Mouse (Mus musculus) hindbrain, embryonic 13.5 days (tissue): Measurements from ENCODE around the gene Clybl. TPM values are rescaled to one million over a fixed set of nuclear protein-coding genes. Genes with fewer than 3 reads are reported as not detected.

Experiments used
- ATAC-seq: fragments of 200-750 bp; cut with Nextera tagmentation; 2 replicates; pipeline ENCODE4 v1.8.0; 2017; ENCODE audit warnings: moderate TSS enrichment; ENCODE audit not compliant: low FRiP score
- H3K27ac ChIP-seq: fragments of 300-500 bp; sonication (generic); 2 replicates; pipeline ENCODE4 v1.5.1; 2015; ENCODE audit warnings: inconsistent platforms, mild to moderate bottlenecking, moderate library complexity
- H3K27me3 ChIP-seq: fragments of 300-500 bp; sonication (generic); 2 replicates; pipeline ENCODE4 v1.6.1; 2015; ENCODE audit warnings: mild to moderate bottlenecking, inconsistent platforms
- H3K36me3 ChIP-seq: fragments of 300-500 bp; sonication (generic); 2 replicates; pipeline ENCODE4 v1.6.1; 2015; ENCODE audit warnings: mild to moderate bottlenecking, inconsistent platforms
- H3K4me1 ChIP-seq: fragments of 300-500 bp; sonication (generic); replicated peaks from 2 replicates; pipeline ENCODE4 v1.6.1; 2015; ENCODE audit warnings: inconsistent platforms
- H3K4me2 ChIP-seq: fragments of 300-500 bp; sonication (generic); 2 replicates; pipeline ENCODE4 v1.6.1; 2015; ENCODE audit warnings: inconsistent platforms, mild to moderate bottlenecking, moderate library complexity
- H3K4me3 ChIP-seq: fragments of 300-500 bp; sonication (generic); 2 replicates; pipeline ENCODE4 v1.5.1; 2015; ENCODE audit warnings: mild to moderate bottlenecking, inconsistent platforms
- H3K9ac ChIP-seq: fragments of 300-500 bp; sonication (generic); 2 replicates; pipeline ENCODE4 v1.6.1; 2015; ENCODE audit warnings: mild to moderate bottlenecking, inconsistent platforms
- H3K9me3 ChIP-seq: fragments of 300-500 bp; sonication (generic); 2 replicates; pipeline ENCODE4 v1.6.1; 2016; ENCODE audit warnings: inconsistent platforms
- WGBS: fragments of 180-500 bp; shearing (Covaris S2); methylation state at CpG from one replicate; pipeline ENCODE4 v1.1.7; 2015; 5-methylcytosine and 5-hydroxymethylcytosine counted together
- polyA plus RNA-seq: library from polyadenylated mRNA; unstranded; fragments of >200 nt; fragmentation: Nextera tagmentation; extraction: Ambion mirVana; gene quantifications from 2 replicates; pipeline ENCODE4 v1.2.1, GENCODE M21; 2015

Clybl gene
- polyA plus RNA-seq, 1 experiment from 2014 or later: 12.1 TPM

DNA sequence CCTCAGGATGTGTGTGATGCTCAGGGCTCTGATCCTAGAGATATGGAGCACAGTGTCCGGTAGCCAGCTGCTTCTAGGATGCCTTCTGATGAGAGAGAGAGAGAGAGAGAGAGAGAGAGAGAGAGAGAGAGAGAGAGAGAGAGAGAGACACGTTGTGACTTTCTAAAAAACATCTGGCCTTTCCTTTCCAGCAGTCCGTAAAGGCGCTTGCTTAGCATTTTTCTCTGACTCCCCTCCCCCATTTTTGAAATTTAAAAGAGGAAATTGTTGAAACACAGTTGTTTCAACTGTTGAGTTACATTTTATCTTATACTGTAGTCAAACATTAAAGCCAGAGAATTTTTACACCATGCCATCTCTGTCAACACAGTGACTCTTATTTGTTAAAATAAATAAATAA, 114.9 kb downstream of the Clybl start:
- H3K9me3 ChIP-seq: no peaks in the 10 kb centered on the region
- H3K4me3 ChIP-seq: no peak overlapping the region
- H3K9ac ChIP-seq: no peak overlapping the region
- no peak overlapping the region for H3K4me2 ChIP-seq
- no peaks in the 10 kb centered on the region for H3K36me3 ChIP-seq
- 45% methylated on average over 4 of the region's 4 CpGs for WGBS
- H3K27ac ChIP-seq: no peak overlapping the region
- ATAC-seq: no peak
- H3K27me3 ChIP-seq: peaks cover 11% of the 10 kb centered on the region; the same call in 1 of the 2 replicates
- H3K4me1 ChIP-seq: peaks cover 2% of the 10 kb centered on the region

DNA sequence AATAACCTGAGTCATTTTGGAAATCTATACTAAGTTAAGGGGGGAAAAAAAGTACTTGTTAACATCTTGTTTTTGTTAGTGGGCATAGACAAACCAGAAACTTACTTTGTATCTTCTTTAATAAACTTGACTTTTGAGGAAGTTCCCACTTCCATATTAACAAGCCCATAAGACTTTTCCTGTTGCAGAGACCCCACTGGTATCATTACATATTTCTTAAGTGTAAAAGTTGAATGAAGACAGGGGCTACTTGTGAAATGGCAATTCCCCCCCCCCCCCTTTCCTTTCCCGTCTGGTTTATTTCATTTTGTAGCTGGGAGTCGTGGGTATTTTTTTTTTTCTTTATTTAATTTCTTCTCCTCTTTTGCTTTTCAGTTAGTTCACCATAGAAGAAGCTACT, 115.4 kb downstream of the Clybl start:
- Histone ChIP-seq H3K4me1 (no peaks in the 10 kb centered on the region; the same call in 1 of the 2 replicates), H3K9ac (no peak overlapping the region), H3K4me3 (no peak overlapping the region), H3K27ac (no peak overlapping the region), H3K27me3 (peaks cover 11% of the 10 kb centered on the region; the same call in 1 of the 2 replicates), H3K4me2 (no peak overlapping the region), H3K36me3 (no peaks in the 10 kb centered on the region), H3K9me3 (no peaks in the 10 kb centered on the region)
- WGBS: 39% methylated on average over 2 of the region's 2 CpGs
- ATAC-seq: no peak

DNA sequence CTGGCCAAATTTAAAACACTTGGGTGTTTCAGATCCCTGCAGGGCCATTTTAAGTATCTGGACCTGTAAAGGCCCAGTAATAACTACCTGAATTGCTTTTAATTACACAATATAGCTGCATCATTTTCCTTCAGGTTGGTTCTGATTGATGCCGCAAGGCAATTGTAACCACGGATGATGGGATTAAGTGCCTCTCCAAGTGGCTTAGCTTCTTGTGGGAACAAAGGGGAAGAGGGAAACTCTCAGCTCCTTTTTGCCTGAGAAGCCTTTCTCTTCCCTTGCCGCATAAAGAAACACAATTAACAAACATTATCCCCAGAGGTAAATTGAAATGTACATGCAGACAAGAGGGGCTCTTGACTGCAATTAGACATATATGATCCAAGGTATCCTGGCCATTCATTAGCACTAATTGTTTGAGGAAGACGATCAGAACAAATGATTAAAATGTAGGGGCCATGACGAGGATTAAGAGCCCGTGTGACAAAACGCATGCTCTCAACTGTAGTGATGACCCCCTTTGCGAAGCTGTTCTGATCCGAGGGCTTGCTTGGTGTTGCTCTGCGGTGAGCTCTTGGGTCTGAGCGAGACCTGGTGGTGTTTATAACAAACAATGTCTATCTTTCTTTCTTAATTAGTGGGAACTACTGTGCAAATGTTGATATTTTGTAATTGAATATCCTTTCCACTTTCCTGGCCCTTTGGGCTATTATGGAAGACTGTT, 116.0 kb downstream of the Clybl start:
- no peaks in the 10 kb centered on the region; the same call in 1 of the 2 replicates for H3K4me1 ChIP-seq
- ATAC-seq: no peak
- no peaks in the 10 kb centered on the region for H3K9me3 ChIP-seq
- 51% methylated on average over 11 of the region's 11 CpGs for WGBS
- H3K27ac ChIP-seq: no peak overlapping the region
- H3K36me3 ChIP-seq: no peaks in the 10 kb centered on the region
- H3K4me2 ChIP-seq: no peak overlapping the region
- no peak overlapping the region for H3K4me3 ChIP-seq
- peaks cover 8% of the 10 kb centered on the region; the same call in 1 of the 2 replicates for H3K27me3 ChIP-seq
- H3K9ac ChIP-seq: no peak overlapping the region

DNA sequence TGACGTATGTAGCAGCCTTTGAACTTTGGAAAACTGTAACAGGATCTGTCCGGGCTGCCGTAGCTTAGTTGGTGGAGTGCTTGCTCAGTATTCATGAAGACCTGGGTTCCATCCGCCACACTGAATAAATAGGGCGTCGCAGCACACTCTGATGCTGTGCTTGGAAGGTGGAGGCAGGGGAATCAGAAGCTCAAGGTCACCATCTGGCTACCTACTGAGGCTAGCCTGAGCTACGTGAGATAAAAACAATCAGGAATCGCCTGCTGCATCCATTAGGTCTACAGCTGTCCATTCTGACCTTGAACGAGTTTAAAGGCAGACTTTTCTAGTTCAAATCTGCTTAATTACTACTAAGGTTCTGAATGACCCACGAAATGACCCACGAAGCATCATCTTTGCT, 118.8 kb downstream of the Clybl start:
- H3K4me2 ChIP-seq: no peak overlapping the region
- peaks cover 9% of the 10 kb centered on the region; the same call in 1 of the 2 replicates for H3K27me3 ChIP-seq
- H3K36me3 ChIP-seq: no peaks in the 10 kb centered on the region
- no peak overlapping the region for H3K27ac ChIP-seq
- H3K9ac ChIP-seq: no peak overlapping the region
- H3K9me3 ChIP-seq: no peaks in the 10 kb centered on the region
- no peak overlapping the region for H3K4me3 ChIP-seq
- WGBS: 88% methylated on average over 11 of the region's 11 CpGs
- H3K4me1 ChIP-seq: peaks cover 5% of the 10 kb centered on the region
- no peak for ATAC-seq

DNA sequence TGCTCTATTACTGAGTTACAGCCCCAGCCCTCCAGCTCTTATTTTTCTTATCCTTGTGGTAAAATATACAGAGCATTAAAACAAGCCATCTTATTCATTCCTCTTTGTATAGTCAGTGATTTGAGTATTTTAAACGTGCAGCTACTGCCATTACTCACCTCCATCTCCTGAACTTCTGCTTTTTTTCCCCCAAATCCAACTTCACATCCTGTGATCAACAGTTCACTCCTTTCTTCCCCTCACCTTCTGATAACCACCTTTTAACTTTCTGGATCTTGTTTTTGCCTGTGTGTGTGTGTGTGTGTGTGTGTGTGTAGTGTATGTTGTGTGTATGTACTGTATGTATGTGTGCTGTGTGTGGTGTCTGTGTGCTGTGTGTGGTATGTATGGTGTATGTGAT, 122.3 kb downstream of the Clybl start:
- ATAC-seq: no peak
- Histone ChIP-seq H3K27me3 (peaks cover 4% of the 10 kb centered on the region; the same call in 1 of the 2 replicates), H3K4me1 (peaks cover 8% of the 10 kb centered on the region), H3K4me3 (no peak overlapping the region), H3K4me2 (no peak overlapping the region), H3K9ac (no peak overlapping the region), H3K36me3 (no peaks in the 10 kb centered on the region), H3K27ac (no peak overlapping the region), H3K9me3 (no peaks in the 10 kb centered on the region)
- 69% methylated on average over 1 of the region's 1 CpGs for WGBS

DNA sequence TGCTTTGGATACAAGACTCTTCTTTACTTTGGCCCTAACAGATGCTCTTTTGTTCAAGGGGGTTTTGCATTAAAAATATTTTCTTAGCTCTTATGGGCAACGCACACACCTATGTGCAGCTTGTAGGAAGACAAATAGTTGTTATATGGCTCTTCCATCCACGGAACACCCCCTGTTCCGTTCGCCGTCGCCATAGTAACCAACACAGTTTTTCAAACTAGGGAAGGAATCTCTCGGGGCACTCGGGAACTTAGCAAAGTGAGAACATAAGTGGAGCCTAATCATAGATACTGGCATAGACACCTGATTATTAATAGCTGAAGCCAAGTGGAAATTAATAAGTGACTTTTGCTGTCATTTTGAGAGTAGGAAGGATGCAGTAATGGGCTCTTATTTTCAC, 123.6 kb downstream of the Clybl start:
- WGBS: 50% methylated on average over 8 of the region's 8 CpGs
- no peaks in the 10 kb centered on the region for H3K36me3 ChIP-seq
- H3K4me2 ChIP-seq: no peak overlapping the region
- peaks cover 4% of the 10 kb centered on the region; the same call in 1 of the 2 replicates for H3K27me3 ChIP-seq
- no peaks in the 10 kb centered on the region for H3K9me3 ChIP-seq
- H3K4me1 ChIP-seq: peaks cover 8% of the 10 kb centered on the region
- H3K27ac ChIP-seq: no peak overlapping the region
- H3K9ac ChIP-seq: no peak overlapping the region
- no peak overlapping the region for H3K4me3 ChIP-seq
- no peak for ATAC-seq

DNA sequence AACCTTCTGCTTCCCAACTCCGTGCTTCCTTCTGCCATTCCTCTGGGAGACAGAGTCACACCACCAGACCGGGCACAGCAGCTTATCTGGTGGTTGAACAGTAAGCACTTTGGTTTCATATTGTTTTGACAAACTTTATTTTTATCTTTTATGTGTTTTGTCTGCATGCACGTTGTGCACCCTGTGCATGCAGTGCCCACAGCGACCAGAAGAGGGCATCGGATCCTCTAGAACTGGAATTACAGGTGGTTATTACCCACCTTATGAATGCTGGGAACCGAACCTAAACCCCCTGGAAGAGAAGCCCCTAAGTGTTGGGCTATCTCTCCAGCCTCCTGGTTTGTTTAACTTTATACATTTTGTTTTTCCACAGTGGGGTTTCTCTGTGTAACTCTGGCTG, 130.9 kb downstream of the Clybl start:
- Histone ChIP-seq H3K9ac (no peak overlapping the region), H3K27ac (no peak overlapping the region), H3K4me2 (no peak overlapping the region), H3K36me3 (no peaks in the 10 kb centered on the region; the same call in 1 of the 2 replicates), H3K4me1 (no peaks in the 10 kb centered on the region), H3K9me3 (no peaks in the 10 kb centered on the region), H3K4me3 (no peak overlapping the region), H3K27me3 (no peaks in the 10 kb centered on the region)
- 94% methylated on average over 6 of the region's 6 CpGs for WGBS
- ATAC-seq: no peak

DNA sequence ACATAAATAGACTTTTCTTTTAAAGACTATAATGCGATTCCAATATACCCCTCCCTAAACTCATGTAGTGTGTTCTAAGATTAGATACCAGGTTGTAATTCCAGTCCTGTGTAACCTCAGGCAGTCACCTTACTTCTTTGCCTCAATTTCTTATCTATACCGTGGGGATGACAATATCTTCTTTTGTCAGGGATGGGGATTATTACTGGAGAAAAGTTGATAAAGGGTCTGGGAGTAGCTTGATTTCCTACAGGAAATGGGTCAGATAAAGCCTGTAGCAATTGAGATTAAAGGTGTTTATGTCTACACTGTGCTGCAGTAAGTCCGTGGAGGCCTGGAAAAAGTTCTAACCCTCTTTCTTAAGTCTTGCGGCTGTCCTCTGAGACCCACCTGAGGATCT, 131.8 kb downstream of the Clybl start:
- Histone ChIP-seq H3K4me1 (no peaks in the 10 kb centered on the region), H3K4me3 (no peak overlapping the region), H3K9ac (no peak overlapping the region), H3K36me3 (no peaks in the 10 kb centered on the region; the same call in 1 of the 2 replicates), H3K4me2 (no peak overlapping the region), H3K27me3 (no peaks in the 10 kb centered on the region), H3K9me3 (no peaks in the 10 kb centered on the region), H3K27ac (no peak overlapping the region)
- ATAC-seq: no peak
- WGBS: 96% methylated on average over 4 of the region's 4 CpGs

DNA sequence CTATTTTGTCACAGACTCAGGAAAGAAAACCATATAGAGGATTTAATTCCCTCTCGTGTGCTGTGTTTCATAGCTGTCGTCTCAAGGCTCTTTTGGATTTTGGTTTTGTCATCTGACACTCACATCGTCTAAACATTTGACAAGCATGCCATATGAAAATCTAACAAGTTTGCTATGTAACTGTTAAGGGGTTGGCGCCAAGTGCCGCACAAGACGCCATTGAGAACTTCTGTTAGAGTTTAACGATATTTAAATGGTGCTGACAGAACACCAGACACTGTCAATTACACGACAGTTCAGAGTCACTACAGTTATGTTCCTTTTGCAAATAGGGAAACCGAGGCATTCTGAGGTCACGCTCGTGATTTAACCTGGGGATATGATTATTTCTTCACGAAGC, 134.2 kb downstream of the Clybl start:
- Histone ChIP-seq H3K9ac (no peak overlapping the region), H3K36me3 (no peaks in the 10 kb centered on the region; the same call in 1 of the 2 replicates), H3K27ac (no peak overlapping the region), H3K9me3 (no peaks in the 10 kb centered on the region), H3K4me3 (no peak overlapping the region), H3K4me1 (no peaks in the 10 kb centered on the region), H3K4me2 (no peak overlapping the region), H3K27me3 (no peaks in the 10 kb centered on the region)
- 93% methylated on average over 12 of the region's 12 CpGs for WGBS
- ATAC-seq: no peak

DNA sequence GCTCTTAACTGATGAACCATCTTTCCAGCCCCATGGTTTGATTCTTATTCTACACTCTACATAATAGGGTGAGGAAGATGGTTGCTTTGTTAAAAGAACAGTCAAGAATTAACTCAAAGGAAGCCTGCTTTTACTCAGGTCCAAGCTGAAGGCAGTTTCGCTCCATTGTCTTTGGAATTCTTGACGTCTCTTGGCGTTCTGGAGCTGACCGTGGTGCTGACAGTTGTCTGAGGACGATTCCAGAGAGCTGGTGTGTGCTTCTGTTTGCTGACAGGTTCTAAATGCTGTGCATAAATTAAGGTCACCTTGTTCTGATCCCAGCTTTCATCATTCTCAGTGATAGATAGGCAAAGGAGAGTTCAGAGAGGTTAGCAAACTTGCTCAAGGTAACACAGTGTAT, 140.6 kb downstream of the Clybl start:
- Histone ChIP-seq H3K27ac (no peak overlapping the region), H3K4me3 (no peak overlapping the region), H3K9me3 (no peaks in the 10 kb centered on the region), H3K27me3 (no peaks in the 10 kb centered on the region), H3K36me3 (no peaks in the 10 kb centered on the region), H3K4me2 (no peak overlapping the region), H3K4me1 (peaks cover 12% of the 10 kb centered on the region; the same call in 1 of the 2 replicates), H3K9ac (no peak overlapping the region)
- WGBS: 33% methylated on average over 5 of the region's 5 CpGs
- ATAC-seq: no peak

DNA sequence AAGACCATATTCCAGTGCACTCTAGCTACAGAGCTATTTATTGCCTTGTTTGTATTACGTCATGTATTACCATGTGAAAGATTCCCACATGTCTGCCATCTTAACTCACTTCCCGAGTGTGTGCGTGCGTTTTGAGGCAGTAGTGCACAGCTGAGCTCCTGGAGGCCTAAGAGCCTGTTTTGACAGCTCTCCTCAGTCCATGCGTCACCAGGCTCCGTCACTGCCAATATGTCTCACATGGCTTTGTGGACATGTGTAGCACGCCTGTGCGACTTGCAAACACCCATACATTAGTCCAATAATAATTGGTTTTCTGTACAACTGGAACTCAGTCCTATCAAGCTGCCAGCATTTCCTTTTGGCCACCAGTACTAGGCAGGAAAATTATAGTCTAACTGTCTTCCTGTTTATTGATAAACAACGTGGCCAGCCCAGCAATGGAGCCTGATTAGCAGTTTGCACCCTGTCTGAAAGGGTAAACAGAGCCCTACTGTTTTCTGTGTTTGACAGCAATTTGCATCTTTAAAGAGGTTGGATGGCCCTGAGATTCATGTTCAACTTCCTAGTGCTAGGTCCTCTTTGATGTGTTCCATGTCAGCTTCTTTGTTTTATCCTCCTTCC, 142.4 kb downstream of the Clybl start:
- Histone ChIP-seq H3K4me2 (no peak overlapping the region), H3K9me3 (no peaks in the 10 kb centered on the region), H3K4me3 (no peak overlapping the region), H3K4me1 (peaks cover 12% of the 10 kb centered on the region; the same call in 1 of the 2 replicates), H3K27me3 (no peaks in the 10 kb centered on the region), H3K36me3 (no peaks in the 10 kb centered on the region), H3K9ac (no peak overlapping the region), H3K27ac (no peak overlapping the region)
- 64% methylated on average over 9 of the region's 9 CpGs for WGBS
- no peak for ATAC-seq

DNA sequence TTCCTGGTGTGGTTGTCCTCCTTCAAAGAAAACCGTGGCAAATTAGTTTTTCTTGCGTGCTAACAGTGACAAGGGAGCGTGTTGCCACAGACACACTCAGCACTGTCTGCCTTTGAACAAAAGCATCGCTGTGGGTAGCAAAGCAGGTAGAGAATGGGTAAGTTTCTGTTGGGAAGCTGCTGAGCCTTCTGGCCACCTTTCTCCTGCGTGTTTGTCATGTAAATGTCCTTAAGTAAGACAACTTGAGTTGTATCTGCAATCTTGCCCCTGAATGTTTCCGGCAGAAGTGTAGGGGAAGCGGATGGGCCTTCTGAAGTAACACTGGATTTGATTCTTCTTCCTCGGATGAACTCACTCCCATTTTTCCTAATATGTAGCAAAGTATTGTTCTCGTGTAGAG, 148.6 kb downstream of the Clybl start:
- Histone ChIP-seq H3K4me2 (no peak overlapping the region), H3K4me3 (no peak overlapping the region), H3K36me3 (no peaks in the 10 kb centered on the region), H3K4me1 (0 out of 2 replicates have a peak, but pooled peaks cover 2% of the 10 kb centered on the region), H3K27me3 (0 out of 2 replicates have a peak, but pooled peaks cover 2% of the 10 kb centered on the region), H3K9me3 (no peaks in the 10 kb centered on the region), H3K9ac (no peak overlapping the region), H3K27ac (no peak overlapping the region)
- no peak for ATAC-seq
- 61% methylated on average over 9 of the region's 9 CpGs for WGBS

DNA sequence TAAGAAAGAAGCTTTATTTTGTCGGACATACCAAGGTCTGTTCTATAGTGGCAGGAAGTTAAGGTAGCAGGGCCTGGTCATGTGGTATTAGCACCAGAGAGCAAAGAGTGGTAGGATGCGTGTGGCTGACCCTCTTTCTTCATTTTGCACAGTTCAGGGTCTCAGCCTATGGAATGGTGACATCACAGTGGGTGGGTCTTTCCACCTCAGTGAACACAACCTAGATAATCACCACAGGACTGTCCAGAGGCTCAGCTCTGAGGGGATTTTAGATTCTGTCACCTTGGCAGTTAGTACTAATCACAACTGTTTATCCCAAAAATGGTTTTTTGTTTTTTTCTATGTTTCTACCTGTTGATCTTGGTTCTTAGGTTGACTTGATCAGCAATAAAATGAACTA, 149.2 kb downstream of the Clybl start:
- no peaks in the 10 kb centered on the region for H3K36me3 ChIP-seq
- H3K27ac ChIP-seq: no peak overlapping the region
- H3K9ac ChIP-seq: no peak overlapping the region
- no peaks in the 10 kb centered on the region for H3K9me3 ChIP-seq
- 76% methylated on average over 2 of the region's 2 CpGs for WGBS
- no peaks in the 10 kb centered on the region for H3K4me1 ChIP-seq
- 0 out of 2 replicates have a peak, but pooled peaks cover 2% of the 10 kb centered on the region for H3K27me3 ChIP-seq
- no peak overlapping the region for H3K4me3 ChIP-seq
- ATAC-seq: no peak
- no peak overlapping the region for H3K4me2 ChIP-seq
